Mouse (Mus musculus): Measurements from ENCODE around the gene Grhl3. TPM values are rescaled to one million over a fixed set of nuclear protein-coding genes. Genes with fewer than 3 reads are reported as not detected.
A peak's percentile ranks its signal among the peaks of the same experiment; 100 is the strongest.

Grhl3 gene
- polyA plus RNA-seq, 1 experiment from 2014 or later = 4.4 TPM

GRCm38 (mm10) chr4:135495810-135496209 lies 77.6 kb downstream of the Grhl3 start:
- 13% methylated on average over 18 of the region's 18 CpGs for whole genome bisulfite sequencing
- DNase-seq (ENCODE audit: low spot score) = peak; percentile 78
- peaks cover 2% of the 10 kb centered on the region; the same call in 1 of the 2 replicates for H3K4me1 ChIP-seq (replicated peaks; ENCODE audit: control insufficient read depth, insufficient read depth, low read length)
- H3K27me3 ChIP-seq (ENCODE audit: control insufficient read depth, insufficient read depth, low read length) = no peaks in the 10 kb centered on the region
- H3K9me3 ChIP-seq (ENCODE audit: control insufficient read depth, low read length) = peaks cover 4% of the 10 kb centered on the region; the same call in 1 of the 2 replicates
- no peak for ATAC-seq (ENCODE audit: low FRiP score)
- H3K36me3 ChIP-seq (ENCODE audit: control insufficient read depth, insufficient read depth, low read length) = no peaks in the 10 kb centered on the region
- no peak overlapping the region for H3K9ac ChIP-seq (ENCODE audit: low read depth, low read length)
- H3K27ac ChIP-seq (ENCODE audit: low read depth, low read length) = no peak overlapping the region
- H3K4me2 ChIP-seq (replicated peaks; ENCODE audit: low read depth, low read length) = peak overlapping the region; percentile 96
- no peak overlapping the region for H3K4me3 ChIP-seq (ENCODE audit: low read depth, low read length)

- WGBS = 10% methylated on average over 9 of the region's 9 CpGs
- Histone ChIP-seq H3K4me2 (replicated peaks; ENCODE audit: low read depth, low read length) (peak overlapping the region; percentile 96), H3K9ac (ENCODE audit: low read depth, low read length) (no peak overlapping the region), H3K27ac (ENCODE audit: low read depth, low read length) (no peak overlapping the region), H3K36me3 (ENCODE audit: control insufficient read depth, insufficient read depth, low read length) (no peaks in the 10 kb centered on the region), H3K4me1 (replicated peaks; ENCODE audit: control insufficient read depth, insufficient read depth, low read length) (peaks cover 2% of the 10 kb centered on the region; the same call in 1 of the 2 replicates), H3K9me3 (ENCODE audit: control insufficient read depth, low read length) (peaks cover under 1% of the 10 kb centered on the region; the same call in 1 of the 2 replicates), H3K27me3 (ENCODE audit: control insufficient read depth, insufficient read depth, low read length) (no peaks in the 10 kb centered on the region), H3K4me3 (ENCODE audit: low read depth, low read length) (peak overlapping the region; percentile 67)
- DNase-seq (ENCODE audit: low spot score) (no peak), ATAC-seq (ENCODE audit: low FRiP score) (no peak)
These were observed 78.0 kb downstream of the Grhl3 start for GRCm38 (mm10) chr4:135495397-135495791.

GRCm38 (mm10) chr4:135494521-135495396 lies 78.7 kb downstream of the Grhl3 start, which contains the start of the genes Stpg1 and Nipal3:
Stpg1 (plus strand) TSS chr4:135494790.
Nipal3 (minus strand) TSS chr4:135495038.
- H3K9ac ChIP-seq (ENCODE audit: low read depth, low read length) = peak within 1 kb of the TSS; percentile 17
- ATAC-seq (ENCODE audit: low FRiP score) (peak; percentile 96), DNase-seq (ENCODE audit: low spot score) (peak; percentile 87)
- H3K36me3 ChIP-seq (ENCODE audit: control insufficient read depth, insufficient read depth, low read length) = no peaks in the 10 kb centered on the region
- H3K4me3 ChIP-seq (ENCODE audit: low read depth, low read length) = peak within 1 kb of the TSS; percentile 67
- WGBS = under 1% methylated on average over 53 of the region's 53 CpGs
- peak within 1 kb of the TSS; percentile 96 for H3K4me2 ChIP-seq (replicated peaks; ENCODE audit: low read depth, low read length)
- H3K9me3 ChIP-seq (ENCODE audit: control insufficient read depth, low read length) = no peaks in the 10 kb centered on the region
- no peaks in the 10 kb centered on the region for H3K27me3 ChIP-seq (ENCODE audit: control insufficient read depth, insufficient read depth, low read length)
- no peak within 1 kb of the TSS for H3K27ac ChIP-seq (ENCODE audit: low read depth, low read length)
- peaks cover 2% of the 10 kb centered on the region; the same call in 1 of the 2 replicates for H3K4me1 ChIP-seq (replicated peaks; ENCODE audit: control insufficient read depth, insufficient read depth, low read length)

- ATAC-seq (ENCODE audit: low FRiP score) = no peak
- no peak overlapping the region for H3K27ac ChIP-seq (ENCODE audit: low read depth, low read length)
- no peaks in the 10 kb centered on the region for H3K36me3 ChIP-seq (ENCODE audit: control insufficient read depth, insufficient read depth, low read length)
- H3K4me2 ChIP-seq (replicated peaks; ENCODE audit: low read depth, low read length) = peak overlapping the region; percentile 96
- WGBS = 2% methylated on average over 33 of the region's 33 CpGs
- H3K27me3 ChIP-seq (ENCODE audit: control insufficient read depth, insufficient read depth, low read length) = no peaks in the 10 kb centered on the region
- peaks cover 2% of the 10 kb centered on the region; the same call in 1 of the 2 replicates for H3K4me1 ChIP-seq (replicated peaks; ENCODE audit: control insufficient read depth, insufficient read depth, low read length)
- H3K9ac ChIP-seq (ENCODE audit: low read depth, low read length) = peak overlapping the region; percentile 17
- DNase-seq (ENCODE audit: low spot score) = peak; percentile 57
- no peaks in the 10 kb centered on the region for H3K9me3 ChIP-seq (ENCODE audit: control insufficient read depth, low read length)
- H3K4me3 ChIP-seq (ENCODE audit: low read depth, low read length) = peak overlapping the region; percentile 67
These were observed 79.5 kb downstream of the Grhl3 start for GRCm38 (mm10) chr4:135493691-135494520.

GRCm38 (mm10) chr4:135493271-135493670 lies 80.2 kb downstream of the Grhl3 start:
- Histone ChIP-seq H3K27me3 (ENCODE audit: control insufficient read depth, insufficient read depth, low read length) (no peaks in the 10 kb centered on the region), H3K36me3 (ENCODE audit: control insufficient read depth, insufficient read depth, low read length) (no peaks in the 10 kb centered on the region), H3K9me3 (ENCODE audit: control insufficient read depth, low read length) (no peaks in the 10 kb centered on the region), H3K9ac (ENCODE audit: low read depth, low read length) (no peak overlapping the region), H3K4me2 (replicated peaks; ENCODE audit: low read depth, low read length) (peak overlapping the region; percentile 96; the same call in 1 of the 2 replicates), H3K27ac (ENCODE audit: low read depth, low read length) (no peak overlapping the region), H3K4me3 (ENCODE audit: low read depth, low read length) (no peak overlapping the region), H3K4me1 (replicated peaks; ENCODE audit: control insufficient read depth, insufficient read depth, low read length) (peaks cover 2% of the 10 kb centered on the region; the same call in 1 of the 2 replicates)
- WGBS = 53% methylated on average over 4 of the region's 4 CpGs
- DNase-seq (ENCODE audit: low spot score) = no peak
- ATAC-seq (ENCODE audit: low FRiP score) = no peak

Other genes starting within 250 kb of the Grhl3 start
- 220 and 289 TPM in 2 replicates for gene Srrm1, start 220.3 kb downstream of the Grhl3 start, polyA plus RNA-seq (2014; fragmentation: Nextera tagmentation; extraction: Ambion mirVana)
- 0.75 TPM in 1 of 2 replicates, not detected in the other for gene Ncmap, start 175.4 kb downstream of the Grhl3 start, polyA plus RNA-seq (2014; fragmentation: Nextera tagmentation; extraction: Ambion mirVana)
- gene Rcan3, start 139.8 kb downstream of the Grhl3 start, polyA plus RNA-seq (2014; fragmentation: Nextera tagmentation; extraction: Ambion mirVana) = 11.0 and 13.9 TPM in 2 replicates
- 0.79 and 1.0 TPM in 2 replicates for gene Stpg1, start 78.8 kb downstream of the Grhl3 start, polyA plus RNA-seq (2014; fragmentation: Nextera tagmentation; extraction: Ambion mirVana)
- gene Nipal3, start 78.6 kb downstream of the Grhl3 start, polyA plus RNA-seq (2014; fragmentation: Nextera tagmentation; extraction: Ambion mirVana) = 2.7 and 5.8 TPM in 2 replicates
- gene Ifnlr1, start 112.7 kb upstream of the Grhl3 start, polyA plus RNA-seq (2014; fragmentation: Nextera tagmentation; extraction: Ambion mirVana) = 0.25 and 0.71 TPM in 2 replicates
- gene Il22ra1, start 154.5 kb upstream of the Grhl3 start, polyA plus RNA-seq (2014; fragmentation: Nextera tagmentation; extraction: Ambion mirVana) = not detected in 2 replicates
- gene Myom3, start 186.1 kb upstream of the Grhl3 start, polyA plus RNA-seq (2014; fragmentation: Nextera tagmentation; extraction: Ambion mirVana) = 0.22 and 0.25 TPM in 2 replicates

Data from hindbrain, embryonic 11.5 days (tissue).